In genomic region chr4:34882291-34882769, GRCm38 (mm10) we compare ENCODE assay signal across 8 mouse cellular contexts. TPM values are rescaled to one million over a fixed set of nuclear protein-coding genes. Genes with fewer than 3 reads are reported as not detected.
DNase-seq lines count a peak whose midpoint lies in the region; ATAC-seq and TF ChIP-seq lines count a peak whose summit lies in the region.

No protein-coding gene starts in this region.

- H3K4me1 ChIP-seq in heart, embryonic 10.5 days: peaks cover 17% of the 10 kb centered on the region; the same call in 1 of the 2 replicates
- H3K4me1 ChIP-seq in forebrain, embryonic 15.5 days: peaks cover 30% of the 10 kb centered on the region
- H3K4me1 ChIP-seq in liver, embryonic 14.5 days (replicated peaks; ENCODE audit: control insufficient read depth in 2 of 2, insufficient read depth in 2 of 2, low read length in 1 of 2): peaks cover 16 to 17% of the 10 kb centered on the region in 2 experiments
- peaks cover 9% of the 10 kb centered on the region for H3K4me1 ChIP-seq in testis, adult 2 months (ENCODE audit: control insufficient read depth, insufficient read depth, low read length)

- peak; percentile 70 for ATAC-seq in forebrain, embryonic 15.5 days (replicated peaks)
- ATAC-seq in inflammation-experienced regulatory T-cells, adult 6 months: peak; percentile 45
- peak; percentile 73 for ATAC-seq in liver, embryonic 14.5 days (ENCODE audit: insufficient read depth)

- no peaks in the 10 kb centered on the region for H3K27me3 ChIP-seq in heart, embryonic 10.5 days (ENCODE audit: insufficient read depth, poor library complexity, severe bottlenecking)
- H3K27me3 ChIP-seq in forebrain, embryonic 15.5 days: no peaks in the 10 kb centered on the region
- H3K27me3 ChIP-seq in liver, embryonic 14.5 days (ENCODE audit: control insufficient read depth, insufficient read depth, low read length): no peaks in the 10 kb centered on the region
- H3K27me3 ChIP-seq in testis, adult 2 months (ENCODE audit: control insufficient read depth, insufficient read depth, low read length): no peaks in the 10 kb centered on the region

- DNase-seq in heart, embryonic 10.5 days (ENCODE audit: low spot score): peak; percentile 89
- DNase-seq in heart, adult 11 months: no peak
- DNase-seq in brain, embryonic 18.5 days (ENCODE audit: low read depth, low spot score): peak; percentile 4
- peak in 1 of 3 experiments; percentile 31 for DNase-seq in liver, embryonic 14.5 days (ENCODE audit: low read depth in 3 of 3, low spot score in 3 of 3)
- DNase-seq in natural killer cell, adult 2 months (ENCODE audit: low spot score in 2 of 2): peak; percentile 12 to 47

- H3K9me3 ChIP-seq in heart, embryonic 10.5 days: no peaks in the 10 kb centered on the region
- no peaks in the 10 kb centered on the region for H3K9me3 ChIP-seq in forebrain, embryonic 15.5 days
- H3K9me3 ChIP-seq in liver, embryonic 14.5 days (ENCODE audit: control insufficient read depth, low read length): no peaks in the 10 kb centered on the region

- no peak for TF ChIP-seq POLR2A in testis, adult 2 months (IDR thresholded peaks at IDR 0.05; ENCODE audit: control insufficient read depth, low read depth, low read length)

- WGBS in heart, embryonic 10.5 days: under 1% methylated on average over 56 of the region's 58 CpGs
- whole genome bisulfite sequencing in forebrain, embryonic 15.5 days: under 1% methylated on average over 45 of the region's 58 CpGs
- WGBS in liver, embryonic 14.5 days (ENCODE audit: insufficient replicate concordance): under 1% methylated on average over 48 of the region's 58 CpGs

- H3K9ac ChIP-seq in forebrain, embryonic 15.5 days (replicated peaks): peak overlapping the region; percentile 99
- H3K9ac ChIP-seq in liver, embryonic 14.5 days (replicated peaks): peak overlapping the region; percentile 87

- peaks cover 16% of the 10 kb centered on the region for H3K36me3 ChIP-seq in heart, embryonic 10.5 days
- H3K36me3 ChIP-seq in forebrain, embryonic 15.5 days: no peaks in the 10 kb centered on the region
- no peaks in the 10 kb centered on the region for H3K36me3 ChIP-seq in liver, embryonic 14.5 days (replicated peaks; ENCODE audit: control insufficient read depth, insufficient read depth, low read depth)
- H3K36me3 ChIP-seq in testis, adult 2 months (ENCODE audit: control insufficient read depth, insufficient read depth, low read length): no peaks in the 10 kb centered on the region

- H3K4me3 ChIP-seq in heart, embryonic 10.5 days: peak overlapping the region; percentile 96
- peak overlapping the region; percentile 90 for H3K4me3 ChIP-seq in forebrain, embryonic 15.5 days
- H3K4me3 ChIP-seq in liver, embryonic 14.5 days (ENCODE audit: insufficient read depth in 1 of 2, low read depth in 2 of 2, low read length in 2 of 2): peak overlapping the region; percentile 86 to 98
- H3K4me3 ChIP-seq in testis, adult 2 months (ENCODE audit: control insufficient read depth, low read depth, low read length): peak overlapping the region; percentile 96

- TF ChIP-seq CTCF in liver, embryonic 14.5 days (IDR thresholded peaks at IDR 0.05; ENCODE audit: low read depth): no peak
- no peak for TF ChIP-seq CTCF in testis, adult 2 months (IDR thresholded peaks at IDR 0.05; ENCODE audit: control insufficient read depth, insufficient read depth, insufficient replicate concordance, low read depth, low read length)

- H3K27ac ChIP-seq in heart, embryonic 10.5 days: peak overlapping the region; percentile 100
- peak overlapping the region; percentile 99 for H3K27ac ChIP-seq in forebrain, embryonic 15.5 days (replicated peaks)
- H3K27ac ChIP-seq in liver, embryonic 14.5 days: peak overlapping the region; percentile 77
- peak overlapping the region; percentile 94 for H3K27ac ChIP-seq in testis, adult 2 months (ENCODE audit: control insufficient read depth, insufficient read depth, low read depth, low read length)

- TF ChIP-seq EP300 in liver, embryonic 14.5 days (IDR thresholded peaks at IDR 0.05; ENCODE audit: low read depth): no peak

- H3K4me2 ChIP-seq in forebrain, embryonic 15.5 days (replicated peaks): peak overlapping the region; percentile 61
- H3K4me2 ChIP-seq in liver, embryonic 14.5 days (ENCODE audit: low read depth): peak overlapping the region; percentile 86

RNA-seq across cellular contexts. Expression of gene Zfp292, which starts 0.4 kb away (rescaled TPM):
- polyA plus RNA-seq in heart, embryonic 10.5 days (2016; fragmentation: Nextera tagmentation; extraction: Ambion mirVana): 16.1 and 17.6 TPM in 2 replicates
- 36.7 and 37.4 TPM in 2 replicates for polyA plus RNA-seq in forebrain, embryonic 15.5 days (2015; fragmentation: Nextera tagmentation; extraction: Ambion mirVana)
- 10 to 100 TPM; 14.8 to 28.0 (median 25.1) TPM for polyA plus RNA-seq in inflammation-experienced regulatory T-cells, adult 6 months (2017; shearing (Covaris generic))
- polyA plus RNA-seq in liver, embryonic 14.5 days (2012; rRNA removed): 1.7 and 2.5 TPM in 2 replicates
- 4.7 and 4.9 TPM in 2 replicates for polyA plus RNA-seq in liver, embryonic 14.5 days (2014; fragmentation: Nextera tagmentation; extraction: Ambion mirVana)
- polyA plus RNA-seq in testis, adult 2 months (2012; rRNA removed): 1.1 and 1.3 TPM in 2 replicates

RNA-seq across cellular contexts. Expression of gene Cga, which starts 11.2 kb away (rescaled TPM):
- polyA plus RNA-seq in heart, embryonic 10.5 days (2016; fragmentation: Nextera tagmentation; extraction: Ambion mirVana): not detected in 2 replicates
- not detected in 2 replicates for polyA plus RNA-seq in forebrain, embryonic 15.5 days (2015; fragmentation: Nextera tagmentation; extraction: Ambion mirVana)
- polyA plus RNA-seq in inflammation-experienced regulatory T-cells, adult 6 months (2017; shearing (Covaris generic)): not detected
- not detected in 2 replicates for polyA plus RNA-seq in liver, embryonic 14.5 days (2012; rRNA removed)
- not detected in 2 replicates for polyA plus RNA-seq in liver, embryonic 14.5 days (2014; fragmentation: Nextera tagmentation; extraction: Ambion mirVana)
- polyA plus RNA-seq in testis, adult 2 months (2012; rRNA removed): not detected in 2 replicates
